Mouse (Mus musculus) WW6 (cell line): ENCODE data around the gene Hist4h4.
A peak's percentile ranks its signal among the peaks of the same experiment; 100 is the strongest.

Experiments used
- DNase-seq: peaks from one replicate; pipeline ENCODE4 v3.0.0-alpha.2; 2013; ENCODE audit warnings: low read depth, low spot score

The Hist4h4 gene

DNA sequence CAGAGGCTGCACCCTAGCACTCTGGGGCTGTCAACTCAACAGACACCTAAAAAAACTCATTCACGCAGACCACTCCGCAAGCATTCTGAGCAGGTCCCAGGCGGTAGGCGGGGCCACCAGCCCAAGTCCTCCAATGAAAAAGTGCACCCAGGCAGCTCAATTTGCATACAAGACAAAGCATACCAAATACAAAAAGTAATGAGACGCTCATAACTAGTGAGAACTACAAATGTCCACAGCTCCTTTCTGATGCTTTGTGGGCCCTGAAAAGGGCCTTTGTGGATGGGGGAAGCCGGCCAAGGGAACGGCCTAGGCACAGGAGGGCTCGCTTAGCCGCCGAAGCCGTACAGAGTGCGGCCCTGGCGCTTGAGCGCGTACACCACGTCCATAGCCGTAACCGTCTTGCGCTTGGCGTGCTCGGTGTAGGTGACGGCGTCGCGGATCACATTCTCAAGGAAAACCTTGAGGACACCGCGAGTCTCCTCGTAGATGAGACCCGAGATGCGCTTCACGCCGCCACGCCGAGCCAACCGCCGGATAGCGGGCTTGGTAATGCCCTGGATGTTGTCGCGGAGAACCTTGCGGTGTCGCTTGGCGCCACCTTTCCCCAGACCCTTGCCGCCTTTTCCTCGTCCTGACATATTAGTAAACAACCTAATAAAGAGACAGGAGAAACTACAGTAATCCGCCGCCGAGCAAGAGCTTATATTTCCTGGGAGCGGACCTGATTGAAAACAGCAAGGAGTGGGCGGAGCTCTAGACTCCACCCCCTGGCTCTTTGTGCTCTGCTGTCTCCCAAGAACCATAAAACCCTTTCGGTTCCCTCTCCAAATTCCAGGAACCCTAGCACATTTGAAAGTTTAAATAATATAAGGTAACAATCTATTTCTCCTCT is at the start of gene Hist4h4:
Hist4h4 (minus strand) TSS at position 677 of the 895 bp plus-strand sequence.
- peak; percentile 90 for DNase-seq

DNA sequence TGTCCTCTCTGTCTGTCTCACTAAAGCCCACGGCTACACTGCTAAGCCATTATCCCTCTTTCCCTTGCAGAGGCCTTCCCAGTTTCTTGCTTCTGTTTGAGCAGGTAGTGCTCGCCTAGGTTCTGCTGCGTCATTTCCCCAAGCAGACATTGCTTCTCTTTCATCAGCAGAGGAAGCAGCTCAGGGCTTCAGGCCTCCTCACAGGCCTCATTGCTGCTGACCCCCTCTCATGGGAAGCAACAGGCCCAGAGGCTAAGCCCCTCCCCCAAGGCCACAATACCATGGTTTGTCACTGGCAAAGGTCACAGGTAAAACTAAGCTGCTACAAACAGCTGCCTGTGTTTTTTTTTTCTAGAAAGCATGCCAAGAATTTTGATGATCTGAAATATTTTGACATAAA is 48.5 kb upstream of the Hist4h4 start:
- DNase-seq: no peak

DNA sequence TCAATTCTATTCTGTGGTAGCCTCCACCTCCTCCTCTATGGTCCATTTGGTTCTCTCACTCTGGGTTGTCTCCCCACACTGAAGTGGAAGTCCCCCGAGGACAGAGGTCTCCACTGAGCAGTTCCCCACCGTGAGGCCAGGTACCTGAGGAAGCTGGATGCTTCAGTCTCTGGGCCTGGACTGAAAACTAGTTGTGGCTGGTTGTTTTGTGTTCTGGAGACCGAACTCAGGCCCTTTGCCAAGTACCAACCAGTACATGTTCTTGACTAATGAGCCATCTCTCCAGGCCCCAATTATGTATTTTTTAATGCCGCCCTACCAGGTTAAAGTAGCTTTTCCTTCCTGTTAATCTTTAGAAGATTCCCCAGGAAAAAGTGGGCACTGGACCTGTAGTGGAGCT is 48.1 kb upstream of the Hist4h4 start:
- DNase-seq: no peak

DNA sequence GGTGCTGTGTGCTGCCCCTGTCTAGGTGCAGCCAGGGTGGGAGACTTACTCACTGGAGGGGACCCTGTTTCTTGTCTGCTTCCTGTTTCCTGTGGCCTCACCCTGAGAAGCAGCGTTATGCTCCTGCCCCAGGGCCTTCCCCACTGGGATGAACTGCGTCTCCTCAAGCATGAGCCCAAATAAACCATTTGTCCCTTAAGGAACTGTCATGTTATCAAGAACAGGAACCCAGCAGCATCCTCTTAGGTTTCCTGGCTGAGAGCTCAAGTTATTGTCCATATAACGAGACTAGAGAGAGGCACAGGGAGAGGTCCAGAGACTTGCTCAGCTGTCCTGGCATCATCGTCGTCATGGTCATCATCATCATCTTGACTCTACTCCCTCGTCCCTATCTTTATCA is 46.1 kb upstream of the Hist4h4 start:
- DNase-seq: no peak

DNA sequence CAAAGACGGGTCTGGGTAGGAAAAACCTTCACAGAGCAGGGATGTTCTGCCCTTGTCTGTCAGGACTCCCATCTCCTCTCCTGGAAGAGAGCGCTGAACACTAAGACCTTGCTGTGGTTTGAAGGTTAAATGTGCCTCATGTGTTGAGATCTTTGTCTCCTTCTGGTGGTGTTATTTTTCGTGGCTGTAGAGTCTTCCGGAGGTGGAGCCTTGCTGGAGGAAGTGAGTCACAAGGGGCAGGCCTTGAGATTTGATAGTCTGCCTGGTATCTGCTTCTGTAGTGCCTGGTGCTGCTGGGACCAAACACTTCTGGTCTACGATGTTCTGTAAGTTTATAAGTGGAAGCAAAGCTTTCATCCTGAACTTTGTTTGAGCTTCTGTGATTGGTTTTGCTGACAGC is 44.8 kb upstream of the Hist4h4 start:
- DNase-seq: no peak

DNA sequence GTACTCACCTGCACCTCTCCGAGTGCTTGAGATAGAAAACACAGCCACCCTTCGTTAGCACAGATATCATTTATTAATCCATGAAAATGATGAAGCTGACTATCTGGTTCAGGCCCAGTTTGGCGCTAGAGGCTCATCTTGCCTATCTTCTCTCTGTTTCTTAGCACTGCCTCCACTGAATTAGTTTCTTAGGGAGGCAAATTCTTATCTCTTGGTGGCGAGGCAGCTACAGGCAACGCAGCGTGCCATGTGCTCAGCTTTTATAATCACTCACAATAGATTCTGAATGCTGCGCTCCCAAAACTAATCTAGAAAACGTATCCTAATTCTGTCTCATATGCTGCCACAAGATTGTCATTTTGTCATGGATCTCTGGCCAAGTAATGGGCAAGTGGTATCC is 44.2 kb upstream of the Hist4h4 start:
- no peak for DNase-seq

DNA sequence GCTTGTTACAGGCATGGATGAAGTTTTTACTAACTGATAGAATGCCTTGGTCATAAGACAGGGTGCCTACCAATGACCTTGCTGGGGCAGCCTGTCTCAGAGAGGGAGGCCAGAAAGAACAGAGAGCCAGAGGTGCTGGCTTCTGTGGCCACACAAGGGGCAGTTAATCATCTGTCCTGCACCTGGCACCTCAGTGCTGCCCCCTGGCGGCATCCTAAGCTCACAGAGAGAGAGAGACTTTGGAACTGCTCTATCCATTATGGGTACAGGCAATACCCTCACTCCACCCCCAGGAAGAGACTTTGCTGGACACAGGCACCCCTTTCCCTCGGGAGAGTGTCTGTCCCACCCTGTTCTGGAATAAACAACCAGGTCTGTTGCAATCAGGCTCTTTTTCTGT is 43.6 kb upstream of the Hist4h4 start:
- DNase-seq: peak; percentile 59

DNA sequence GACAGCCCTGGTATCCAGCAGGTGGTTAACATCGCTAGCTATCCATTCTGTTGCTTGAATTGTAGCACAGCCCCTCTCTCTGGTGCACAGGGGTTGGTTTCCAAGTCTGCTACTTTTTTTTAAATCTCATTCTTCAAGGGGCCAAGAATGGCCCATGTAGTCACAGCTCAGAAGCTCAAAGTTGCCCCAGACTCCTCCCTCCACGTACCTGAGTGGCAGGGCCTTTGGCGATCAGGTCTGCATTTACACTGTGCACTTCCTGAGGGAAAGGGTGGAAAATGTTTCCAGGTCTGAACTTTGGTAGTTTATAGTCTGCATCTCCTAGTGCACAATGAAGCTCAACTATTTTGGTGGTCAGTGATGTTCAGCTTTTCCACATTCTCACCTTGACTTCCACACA is 43.1 kb upstream of the Hist4h4 start:
- no peak for DNase-seq

DNA sequence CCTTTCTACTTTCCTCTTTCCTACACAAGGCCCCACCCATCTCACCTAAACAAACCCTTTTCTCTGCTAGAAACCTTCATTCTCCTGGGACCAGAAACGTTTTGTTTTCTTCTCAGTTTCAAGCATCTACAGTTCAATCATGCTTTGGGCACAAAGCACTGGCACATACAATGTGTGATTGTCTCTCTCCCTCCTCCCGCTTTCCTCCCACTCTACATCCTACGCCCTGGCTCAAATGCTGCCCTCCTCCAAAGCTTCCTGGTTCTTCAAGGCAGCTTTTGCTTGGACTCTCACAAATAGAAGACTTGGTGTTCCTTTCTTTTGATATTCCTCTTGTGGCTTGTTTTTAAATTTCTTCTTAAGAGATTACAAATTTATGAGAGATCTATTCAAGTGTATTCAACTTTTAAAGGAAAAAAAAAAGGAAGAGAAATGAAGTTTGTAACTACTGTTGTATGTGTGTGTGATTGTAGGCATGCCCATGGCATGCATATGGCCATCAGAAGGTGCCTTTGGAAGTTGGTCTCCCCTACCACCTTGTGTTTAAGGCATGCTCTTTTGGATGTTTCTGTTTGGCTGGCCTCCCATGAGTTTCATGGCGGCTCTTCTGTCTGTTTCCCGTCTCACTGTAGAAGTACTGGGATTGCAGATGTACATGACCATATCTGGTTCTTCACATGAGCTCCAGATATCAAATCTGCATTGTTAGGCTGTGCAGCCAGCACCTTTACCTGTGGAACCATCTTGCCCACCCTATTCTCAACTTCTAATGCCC is 41.7 kb upstream of the Hist4h4 start:
- no peak for DNase-seq

DNA sequence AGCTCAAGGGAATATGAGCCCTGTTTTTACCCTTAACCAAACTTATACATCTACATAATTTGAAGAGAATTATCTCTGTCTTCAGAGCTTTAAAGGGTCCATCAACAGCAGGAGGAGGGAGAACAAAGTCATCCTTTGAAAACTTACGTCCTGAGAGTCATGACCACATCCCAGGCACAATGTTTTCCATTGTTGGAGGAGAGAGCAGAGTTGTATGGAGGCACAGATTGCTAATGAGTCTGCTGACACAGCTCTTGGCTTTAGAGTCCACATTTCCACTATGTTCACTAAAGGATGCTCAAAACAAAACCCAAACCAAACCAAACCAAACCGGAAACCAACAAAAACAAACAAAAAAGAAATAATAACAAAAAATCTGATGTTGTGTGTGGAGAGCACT is 40.7 kb upstream of the Hist4h4 start:
- DNase-seq: no peak

DNA sequence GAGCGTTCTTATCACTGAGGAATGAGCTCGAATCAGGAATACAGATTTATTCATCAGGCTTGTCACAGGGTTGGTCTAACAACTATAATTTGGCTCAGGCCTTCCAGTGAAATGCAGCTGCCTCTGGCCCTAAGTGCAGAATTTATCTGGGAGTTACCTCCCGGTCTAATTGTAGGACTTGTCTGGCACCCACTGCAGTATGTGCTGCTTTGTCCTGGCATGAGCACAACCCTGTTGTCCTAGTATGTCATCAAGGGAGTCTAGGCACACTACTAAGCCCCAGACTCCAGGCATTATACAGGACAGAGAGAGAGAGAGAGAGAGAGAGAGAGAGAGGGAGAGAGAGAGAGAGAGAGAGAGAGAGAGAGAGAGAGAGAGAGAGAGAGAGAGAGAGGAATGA is 33.1 kb upstream of the Hist4h4 start:
- DNase-seq: no peak

DNA sequence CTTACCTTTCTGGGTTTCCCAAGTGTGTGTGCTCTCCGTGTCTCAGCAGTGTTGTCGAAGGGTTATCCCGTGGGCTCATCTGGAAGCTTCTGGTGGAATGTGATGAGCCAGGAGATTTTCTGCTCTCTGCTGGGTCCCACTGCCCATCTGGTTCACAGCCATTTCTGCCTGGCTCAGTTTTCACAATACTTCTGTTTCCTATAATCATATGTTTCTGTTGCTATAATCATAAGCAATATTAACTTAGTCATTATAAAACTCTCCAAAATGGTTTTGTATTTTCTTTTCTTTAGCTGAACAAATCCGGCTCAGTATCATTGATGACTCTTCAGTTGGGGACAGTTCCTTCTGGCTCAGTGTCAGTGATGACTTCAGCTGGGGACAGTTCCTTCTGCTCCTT is 31.1 kb upstream of the Hist4h4 start, which contains the start of gene Smco3:
Smco3 (minus strand) TSS at position 101 of the 400 bp plus-strand sequence.
- DNase-seq: no peak

DNA sequence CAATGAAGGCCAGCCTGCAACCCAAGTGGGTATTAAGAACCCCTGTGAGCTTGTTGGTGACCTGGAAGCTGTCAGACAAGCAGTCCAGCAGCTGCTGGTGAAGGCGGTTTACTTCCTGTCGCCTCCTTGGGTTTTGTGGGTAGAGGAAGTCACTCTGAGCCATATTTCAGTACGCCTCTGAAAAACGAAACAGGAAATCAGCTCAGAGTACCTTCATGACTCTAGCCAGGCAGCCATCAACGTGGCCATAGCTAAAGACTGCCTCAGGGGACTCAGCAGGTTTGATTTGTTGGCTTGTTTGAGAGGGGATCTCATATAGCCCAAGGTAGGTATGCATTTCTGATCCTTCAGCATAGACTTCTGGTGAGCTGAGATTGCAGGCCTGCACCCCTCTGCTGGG is 27.5 kb upstream of the Hist4h4 start:
- DNase-seq: no peak

DNA sequence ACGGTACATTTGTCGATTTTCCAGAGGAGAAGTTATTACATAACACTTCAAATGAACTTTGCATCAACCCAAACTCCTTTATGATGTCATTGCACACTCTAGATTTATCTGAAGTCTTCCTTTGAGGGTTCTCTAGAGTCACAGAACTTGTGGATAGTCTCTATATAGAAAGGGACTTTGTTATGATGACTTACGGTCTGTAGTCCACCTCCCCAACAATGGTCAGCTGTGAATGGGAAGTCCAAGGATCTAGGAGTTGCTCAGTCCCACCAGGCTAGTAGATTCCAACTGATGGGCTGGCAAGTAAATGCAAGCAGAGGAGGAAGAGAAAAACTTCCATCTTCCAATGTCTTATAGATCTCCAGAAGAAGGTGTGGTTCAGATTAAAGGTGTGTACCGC is 24.5 kb upstream of the Hist4h4 start:
- no peak for DNase-seq

DNA sequence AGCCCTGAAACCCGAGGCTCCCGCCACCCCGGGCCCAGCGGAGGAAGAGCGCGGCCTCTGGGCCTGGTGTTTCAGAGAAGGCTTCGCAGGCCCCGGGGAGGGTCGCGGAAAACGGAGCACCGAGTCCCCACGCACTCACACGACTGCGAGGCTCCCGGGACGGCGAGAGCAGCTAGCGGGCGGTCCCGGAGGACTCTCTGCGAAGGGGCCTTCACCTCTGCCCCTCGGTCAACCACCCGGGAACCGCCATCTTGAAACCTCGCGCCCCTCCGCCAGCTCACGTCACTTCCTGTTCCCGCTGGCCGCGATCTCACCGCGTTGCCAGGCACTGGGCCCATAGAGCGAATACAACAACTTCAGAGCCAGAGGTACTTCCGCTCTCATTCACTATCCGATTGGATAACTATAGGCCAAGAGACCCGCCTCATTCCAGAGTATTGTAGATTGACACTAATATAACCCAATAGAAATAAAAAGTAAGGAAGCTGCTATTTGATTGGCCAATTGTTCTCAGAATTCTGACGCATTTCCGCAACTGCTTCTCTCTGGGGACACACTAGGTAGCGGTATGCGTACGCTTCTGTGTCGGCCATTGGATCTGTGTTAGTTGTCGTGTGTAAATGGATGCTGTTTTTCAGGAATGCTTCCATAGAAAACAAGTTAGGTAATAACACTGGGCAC is 23.8 kb upstream of the Hist4h4 start, which contains the start of gene Wbp11:
Wbp11 (minus strand) TSS at position 353 of the 681 bp plus-strand sequence.
- DNase-seq: peak; percentile 96

DNA sequence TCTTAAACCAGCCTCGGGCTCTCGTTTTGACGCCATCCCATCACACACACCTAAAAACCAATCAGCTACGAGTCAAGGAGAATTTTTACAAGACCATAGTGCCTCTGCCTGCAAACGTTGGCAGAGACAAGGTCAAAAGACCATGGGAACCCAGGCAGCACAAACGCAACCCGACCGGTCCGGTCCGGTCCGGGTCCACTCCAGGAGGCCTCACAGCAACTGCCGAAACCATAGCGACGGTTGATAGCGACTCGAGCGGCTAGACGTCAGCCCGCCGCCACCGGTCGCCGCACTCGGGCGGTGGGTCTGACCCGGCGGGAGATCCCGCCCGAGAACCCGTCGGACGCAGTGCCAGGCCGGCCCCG is 23.3 kb upstream of the Hist4h4 start, which contains the start of gene BC049715:
BC049715 (plus strand) TSS at position 111 of the 365 bp plus-strand sequence.
- no peak for DNase-seq

DNA sequence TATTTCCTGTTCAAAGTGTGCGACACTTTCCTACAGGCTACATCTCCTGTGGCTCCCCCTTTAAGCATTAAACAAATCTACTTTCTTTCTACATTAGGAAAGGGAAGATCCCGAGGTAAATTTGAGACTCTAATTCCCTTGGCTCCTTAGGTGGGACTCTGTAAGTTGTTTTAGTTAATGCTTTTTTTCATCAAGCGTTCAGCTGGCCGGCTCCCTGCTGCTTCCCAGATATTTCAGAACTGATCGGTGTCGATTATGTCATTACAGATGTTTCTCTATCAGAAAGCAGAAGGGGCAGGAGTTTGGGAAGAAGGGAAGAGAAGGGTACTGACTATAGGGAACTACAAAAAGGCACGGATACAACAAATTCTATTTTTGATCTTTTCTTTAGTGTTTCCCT is 22.9 kb upstream of the Hist4h4 start:
- DNase-seq: no peak

DNA sequence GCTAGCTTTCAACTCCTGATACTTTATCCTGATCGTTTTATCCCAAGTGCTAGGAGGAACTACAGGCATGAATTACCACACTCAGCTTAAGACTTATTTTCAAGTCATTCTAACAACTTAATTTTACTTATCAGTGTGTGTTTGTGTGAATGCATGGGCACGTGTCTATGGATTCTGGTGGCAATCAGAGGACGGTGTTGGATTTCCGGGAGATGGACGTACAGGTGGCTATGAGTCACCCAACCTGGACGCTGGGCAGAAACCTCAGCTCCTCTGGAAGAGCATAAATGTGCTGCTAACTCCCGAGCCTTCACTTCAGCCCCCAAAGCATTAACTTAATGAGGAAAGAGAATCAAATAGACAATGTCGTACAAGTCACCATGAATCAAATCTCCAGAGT is 20.8 kb upstream of the Hist4h4 start:
- no peak for DNase-seq

DNA sequence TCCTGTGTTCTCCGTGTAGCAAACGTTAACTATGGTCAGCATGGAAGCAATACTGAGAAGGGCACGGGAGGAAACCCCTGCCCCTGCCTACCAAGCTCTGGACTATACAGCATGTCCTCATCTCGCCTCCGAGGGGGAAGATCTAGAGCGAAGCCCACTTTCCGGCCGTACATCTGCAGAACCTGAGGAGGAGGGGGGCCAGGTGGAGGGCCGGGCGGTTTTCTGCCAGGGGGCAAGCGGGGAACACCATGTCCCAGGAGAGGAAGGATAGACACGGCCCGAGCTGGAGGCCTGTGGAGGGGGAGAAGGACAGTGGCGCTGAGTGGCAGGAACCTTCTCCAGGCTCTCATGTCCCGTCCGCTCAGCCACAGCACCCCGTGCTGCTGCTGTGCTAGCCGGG is 16.9 kb upstream of the Hist4h4 start:
- DNase-seq: no peak

DNA sequence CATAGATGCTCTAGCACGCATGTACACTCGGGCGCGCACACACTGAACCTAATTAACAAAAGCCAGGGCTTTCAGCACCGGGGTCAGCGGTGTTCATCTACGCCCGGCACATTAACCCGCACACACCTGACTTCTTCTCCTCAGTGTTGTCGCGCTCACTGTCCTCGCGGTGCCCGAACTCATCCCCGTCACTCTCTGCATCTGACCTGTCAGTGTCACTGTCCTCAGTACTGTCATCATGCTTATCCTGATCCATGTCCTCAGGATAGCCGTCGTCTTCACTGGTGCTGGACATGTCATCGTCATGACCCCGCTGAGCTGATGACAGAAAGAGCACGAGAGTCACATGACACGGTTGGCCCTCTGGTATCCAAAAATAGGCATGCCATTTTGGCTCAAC is 16.2 kb upstream of the Hist4h4 start:
- DNase-seq: no peak

DNA sequence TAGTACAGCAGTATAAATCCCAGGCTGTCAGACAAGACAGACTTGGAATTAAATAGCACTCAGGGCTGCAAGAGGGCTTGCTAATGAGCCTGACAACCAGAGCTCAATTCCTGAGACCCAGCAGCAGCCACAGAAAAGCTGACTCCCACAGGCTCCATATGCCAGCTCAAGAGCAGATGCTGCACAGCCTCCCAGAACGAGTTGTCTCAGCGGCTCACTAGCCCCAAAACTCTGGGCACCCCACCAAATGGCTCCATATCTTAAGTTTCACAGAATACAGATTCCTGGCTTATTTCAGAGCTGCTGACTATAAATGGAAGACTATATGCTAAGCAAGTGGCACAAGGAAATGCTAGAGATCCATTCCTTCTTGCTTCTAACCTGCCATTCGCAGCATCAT is 13.3 kb upstream of the Hist4h4 start:
- DNase-seq: no peak

DNA sequence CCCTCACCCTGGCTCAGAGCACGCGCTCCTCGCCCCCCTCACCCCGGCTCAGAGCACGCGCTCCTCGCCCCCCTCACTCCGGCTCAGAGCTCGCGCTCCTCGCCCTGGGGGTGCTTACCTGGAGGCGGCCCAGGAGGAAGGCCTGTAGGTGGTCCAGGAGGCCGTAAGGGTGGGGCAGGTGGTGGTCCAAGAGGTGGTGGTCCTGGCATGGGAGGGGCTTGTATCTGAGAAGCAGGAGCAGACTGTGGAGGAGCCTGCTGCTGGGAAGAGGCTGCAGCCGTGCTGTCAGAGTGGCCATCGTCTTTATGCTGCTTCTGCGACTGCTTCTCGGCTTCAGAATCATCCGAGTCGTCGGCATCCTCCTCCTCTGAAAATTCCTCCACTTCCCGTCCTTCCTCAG is 12.6 kb upstream of the Hist4h4 start:
- DNase-seq: no peak
